Mouse (Mus musculus): ENCODE measurements around the gene Auh. TPM values are rescaled to one million over a fixed set of nuclear protein-coding genes. Genes with fewer than 3 reads are reported as not detected.

Auh gene
- polyA plus RNA-seq, 1 experiment = 47.8 TPM

DNA sequence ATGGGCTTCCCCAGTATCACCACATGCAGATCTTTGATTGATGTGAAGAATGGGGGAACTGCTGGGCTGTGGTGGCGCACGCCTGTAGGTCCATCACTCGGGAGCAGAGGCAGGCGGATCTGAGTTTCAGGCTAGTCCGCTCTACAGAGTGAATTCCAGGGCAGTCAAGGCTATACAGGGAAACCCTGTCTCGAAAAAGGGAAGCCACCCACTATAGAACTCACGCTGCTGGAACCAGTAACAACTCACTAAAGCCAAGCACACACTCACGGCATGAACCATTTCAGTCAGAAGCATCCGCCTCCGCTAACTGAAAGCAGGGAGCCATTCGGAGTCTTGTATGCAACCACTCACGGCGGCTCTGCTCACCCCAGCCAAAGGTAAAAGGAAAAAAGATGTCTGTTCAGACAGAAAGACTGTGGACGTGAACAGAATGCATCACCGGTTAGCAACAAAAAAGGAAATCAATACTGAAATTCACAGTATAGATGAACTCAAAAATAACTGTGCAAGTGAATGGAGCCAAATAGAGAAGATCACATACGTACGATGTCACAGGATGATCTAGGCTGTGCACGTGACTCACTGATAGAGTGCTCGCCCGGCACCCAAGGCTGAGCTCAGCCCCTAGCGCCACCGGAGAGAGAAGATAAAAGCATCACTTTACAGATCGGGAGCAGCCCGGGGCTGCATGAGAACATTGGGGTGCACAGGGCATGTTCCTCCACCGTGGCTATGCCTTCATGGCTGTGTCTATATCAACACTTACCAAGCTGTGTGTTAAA is 53.7 kb downstream of the Auh start:
- WGBS = 87% methylated on average over 25 of the region's 25 CpGs
- Histone ChIP-seq H3K4me3 (ENCODE audit: control insufficient read depth, insufficient read depth, low read length) (no peak overlapping the region), H3K4me1 (replicated peaks; ENCODE audit: control insufficient read depth, insufficient read depth, low read length) (peaks cover 7% of the 10 kb centered on the region), H3K27ac (ENCODE audit: control insufficient read depth, insufficient read depth, low read length) (no peak overlapping the region), H3K27me3 (ENCODE audit: control insufficient read depth, insufficient read depth, low read length) (no peaks in the 10 kb centered on the region), H3K36me3 (ENCODE audit: control insufficient read depth, insufficient read depth, low read length) (no peaks in the 10 kb centered on the region)
- DNase-seq = no peak
- no peak for TF ChIP-seq POLR2A (IDR thresholded peaks at IDR 0.05; ENCODE audit: control insufficient read depth, extremely low read depth, insufficient read depth, low read length, poor library complexity)
- TF ChIP-seq CTCF (IDR thresholded peaks at IDR 0.05; ENCODE audit: borderline replicate concordance, control insufficient read depth, extremely low read depth, insufficient read depth, low read length, poor library complexity) = no peak

DNA sequence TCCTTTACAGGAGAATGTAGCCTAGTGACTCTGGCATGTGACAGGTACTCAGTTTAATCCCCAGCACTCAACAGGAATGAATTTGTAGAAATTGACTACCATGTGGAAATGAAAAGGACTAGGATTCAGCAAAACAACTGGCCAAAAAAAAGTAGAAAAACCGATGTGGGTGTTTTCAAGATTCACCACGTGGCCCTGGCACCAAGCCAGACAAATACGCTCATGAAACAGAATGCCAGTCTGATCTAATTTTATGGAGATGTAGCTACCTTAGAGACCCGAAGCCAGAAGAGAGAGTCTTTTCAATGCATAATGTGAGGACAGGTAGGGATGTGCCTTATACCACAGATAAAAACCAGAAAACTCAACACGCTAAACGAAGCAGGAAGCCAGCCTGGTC is 54.4 kb downstream of the Auh start:
- no peak for DNase-seq
- Histone ChIP-seq H3K4me1 (replicated peaks; ENCODE audit: control insufficient read depth, insufficient read depth, low read length) (peaks cover 7% of the 10 kb centered on the region), H3K36me3 (ENCODE audit: control insufficient read depth, insufficient read depth, low read length) (no peaks in the 10 kb centered on the region), H3K27me3 (ENCODE audit: control insufficient read depth, insufficient read depth, low read length) (no peaks in the 10 kb centered on the region), H3K27ac (ENCODE audit: control insufficient read depth, insufficient read depth, low read length) (no peak overlapping the region), H3K4me3 (ENCODE audit: control insufficient read depth, insufficient read depth, low read length) (no peak overlapping the region)
- 10% methylated on average over 6 of the region's 6 CpGs for whole genome bisulfite sequencing
- TF ChIP-seq POLR2A (IDR thresholded peaks at IDR 0.05; ENCODE audit: control insufficient read depth, extremely low read depth, insufficient read depth, low read length, poor library complexity) (no peak), CTCF (IDR thresholded peaks at IDR 0.05; ENCODE audit: borderline replicate concordance, control insufficient read depth, extremely low read depth, insufficient read depth, low read length, poor library complexity) (no peak)

DNA sequence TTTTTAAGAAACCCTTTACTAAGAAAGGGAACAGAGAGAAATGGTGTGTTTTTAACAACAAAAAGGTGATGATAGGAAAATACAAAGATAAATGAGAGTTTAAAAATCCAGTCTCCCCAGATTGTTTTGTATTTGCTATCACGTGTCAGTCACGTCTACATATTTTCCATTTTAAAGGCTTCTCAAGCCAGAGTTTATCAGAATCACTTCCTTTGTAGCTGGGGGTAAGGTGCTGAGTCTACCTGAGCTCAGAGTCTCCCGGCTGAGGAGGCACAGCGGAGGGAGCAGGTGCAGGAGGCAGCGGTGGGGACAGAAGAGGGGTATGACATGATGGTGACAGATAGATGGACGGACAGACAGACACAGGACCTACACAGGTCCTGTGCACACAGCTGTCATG is 55.1 kb downstream of the Auh start:
- TF ChIP-seq POLR2A (IDR thresholded peaks at IDR 0.05; ENCODE audit: control insufficient read depth, extremely low read depth, insufficient read depth, low read length, poor library complexity) (no peak), CTCF (IDR thresholded peaks at IDR 0.05; ENCODE audit: borderline replicate concordance, control insufficient read depth, extremely low read depth, insufficient read depth, low read length, poor library complexity) (no peak)
- 76% methylated on average over 6 of the region's 6 CpGs for WGBS
- Histone ChIP-seq H3K36me3 (ENCODE audit: control insufficient read depth, insufficient read depth, low read length) (no peaks in the 10 kb centered on the region), H3K4me1 (replicated peaks; ENCODE audit: control insufficient read depth, insufficient read depth, low read length) (peaks cover 7% of the 10 kb centered on the region), H3K27me3 (ENCODE audit: control insufficient read depth, insufficient read depth, low read length) (no peaks in the 10 kb centered on the region), H3K27ac (ENCODE audit: control insufficient read depth, insufficient read depth, low read length) (no peak overlapping the region), H3K4me3 (ENCODE audit: control insufficient read depth, insufficient read depth, low read length) (no peak overlapping the region)
- no peak for DNase-seq

DNA sequence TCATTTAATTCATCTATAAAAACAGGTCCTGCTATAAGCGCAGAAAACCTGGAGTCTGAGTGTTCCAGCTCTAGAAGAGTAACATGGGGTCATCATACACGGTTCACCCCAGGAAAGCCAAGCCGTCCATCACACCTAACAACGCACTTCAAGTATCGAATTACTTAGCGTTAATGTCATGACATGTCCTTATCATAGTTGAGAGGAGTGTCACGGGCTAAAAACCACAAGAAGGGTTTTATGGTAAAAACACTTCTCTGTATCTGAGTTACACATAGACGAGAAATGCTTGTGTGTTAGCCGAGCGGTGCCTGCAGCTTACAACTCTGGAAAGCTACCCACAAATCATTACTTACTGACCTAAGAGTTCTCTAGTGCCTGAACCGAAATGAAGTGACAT is 55.6 kb downstream of the Auh start:
- no peak for TF ChIP-seq POLR2A (IDR thresholded peaks at IDR 0.05; ENCODE audit: control insufficient read depth, extremely low read depth, insufficient read depth, low read length, poor library complexity)
- TF ChIP-seq CTCF (IDR thresholded peaks at IDR 0.05; ENCODE audit: borderline replicate concordance, control insufficient read depth, extremely low read depth, insufficient read depth, low read length, poor library complexity) = no peak
- WGBS = 63% methylated on average over 11 of the region's 11 CpGs
- H3K27me3 ChIP-seq (ENCODE audit: control insufficient read depth, insufficient read depth, low read length) = no peaks in the 10 kb centered on the region
- peaks cover 7% of the 10 kb centered on the region for H3K4me1 ChIP-seq (replicated peaks; ENCODE audit: control insufficient read depth, insufficient read depth, low read length)
- no peak for DNase-seq
- H3K27ac ChIP-seq (ENCODE audit: control insufficient read depth, insufficient read depth, low read length) = no peak overlapping the region
- H3K36me3 ChIP-seq (ENCODE audit: control insufficient read depth, insufficient read depth, low read length) = no peaks in the 10 kb centered on the region
- no peak overlapping the region for H3K4me3 ChIP-seq (ENCODE audit: control insufficient read depth, insufficient read depth, low read length)

DNA sequence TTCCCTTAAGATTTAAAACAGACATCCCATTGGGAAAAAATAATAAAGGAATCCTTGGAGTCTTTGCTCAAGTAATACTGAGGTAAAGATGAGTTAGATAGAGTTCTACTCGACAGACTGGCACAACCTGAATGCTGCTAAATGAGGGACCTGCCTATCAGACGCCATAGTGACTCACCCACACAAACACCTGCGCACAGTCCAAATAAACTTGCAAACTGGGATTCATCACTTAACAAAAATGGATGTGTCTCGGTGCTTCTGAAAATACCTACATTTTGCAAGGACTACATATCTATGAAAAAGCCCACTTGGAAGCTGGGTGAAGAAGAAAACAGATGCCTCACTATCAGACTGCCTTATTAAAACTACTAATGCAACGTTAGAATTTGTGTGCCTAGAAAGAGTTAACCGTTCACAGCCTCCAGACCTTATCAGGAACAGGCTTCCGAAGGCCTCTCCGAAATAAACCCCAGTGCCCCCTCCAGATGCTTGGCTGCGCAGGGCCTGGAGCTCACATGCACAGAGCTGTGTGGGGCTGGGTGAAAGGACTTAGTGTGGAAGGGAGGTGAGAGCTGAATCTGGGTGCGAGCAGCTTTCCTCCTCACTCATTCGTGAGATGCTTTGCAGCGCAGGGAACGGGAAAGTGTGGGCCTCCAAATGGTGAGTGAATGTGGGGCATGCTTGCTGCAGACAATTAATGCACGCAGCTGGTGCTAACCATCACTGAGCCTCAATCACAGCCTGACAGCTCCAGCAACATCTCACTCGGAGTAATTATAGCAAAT is 63.3 kb downstream of the Auh start:
- Histone ChIP-seq H3K4me1 (replicated peaks; ENCODE audit: control insufficient read depth, insufficient read depth, low read length) (no peaks in the 10 kb centered on the region), H3K36me3 (ENCODE audit: control insufficient read depth, insufficient read depth, low read length) (0 out of 2 replicates have a peak, but pooled peaks cover 4% of the 10 kb centered on the region), H3K4me3 (ENCODE audit: control insufficient read depth, insufficient read depth, low read length) (no peak overlapping the region), H3K27ac (ENCODE audit: control insufficient read depth, insufficient read depth, low read length) (no peak overlapping the region), H3K27me3 (ENCODE audit: control insufficient read depth, insufficient read depth, low read length) (no peaks in the 10 kb centered on the region)
- 94% methylated on average over 15 of the region's 15 CpGs for WGBS
- TF ChIP-seq POLR2A (IDR thresholded peaks at IDR 0.05; ENCODE audit: control insufficient read depth, extremely low read depth, insufficient read depth, low read length, poor library complexity) (no peak), CTCF (IDR thresholded peaks at IDR 0.05; ENCODE audit: borderline replicate concordance, control insufficient read depth, extremely low read depth, insufficient read depth, low read length, poor library complexity) (no peak)
- no peak for DNase-seq

DNA sequence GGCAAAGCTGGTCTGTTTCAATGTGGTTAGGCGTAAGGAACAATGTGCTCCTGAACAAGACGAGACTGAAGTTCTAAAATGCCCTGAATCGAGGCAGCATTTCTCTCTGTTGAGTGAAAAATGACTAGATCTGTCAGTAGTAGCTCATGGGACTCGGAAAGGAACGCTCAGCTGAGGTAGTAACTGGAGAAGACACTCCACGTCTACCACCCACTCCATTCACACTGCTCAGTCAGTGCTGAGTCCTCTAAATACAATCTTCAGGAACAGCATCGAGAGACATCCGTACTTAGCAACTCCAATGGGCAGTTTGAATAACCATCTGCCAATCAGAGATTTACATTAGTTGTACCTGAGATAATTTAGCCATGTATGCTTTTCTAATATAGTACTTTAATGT is 66.0 kb downstream of the Auh start:
- 0 out of 2 replicates have a peak, but pooled peaks cover 4% of the 10 kb centered on the region for H3K36me3 ChIP-seq (ENCODE audit: control insufficient read depth, insufficient read depth, low read length)
- DNase-seq = no peak
- 94% methylated on average over 8 of the region's 8 CpGs for WGBS
- H3K4me1 ChIP-seq (replicated peaks; ENCODE audit: control insufficient read depth, insufficient read depth, low read length) = no peaks in the 10 kb centered on the region
- no peak overlapping the region for H3K4me3 ChIP-seq (ENCODE audit: control insufficient read depth, insufficient read depth, low read length)
- H3K27ac ChIP-seq (ENCODE audit: control insufficient read depth, insufficient read depth, low read length) = no peak overlapping the region
- TF ChIP-seq POLR2A (IDR thresholded peaks at IDR 0.05; ENCODE audit: control insufficient read depth, extremely low read depth, insufficient read depth, low read length, poor library complexity) (no peak), CTCF (IDR thresholded peaks at IDR 0.05; ENCODE audit: borderline replicate concordance, control insufficient read depth, extremely low read depth, insufficient read depth, low read length, poor library complexity) (no peak)
- H3K27me3 ChIP-seq (ENCODE audit: control insufficient read depth, insufficient read depth, low read length) = no peaks in the 10 kb centered on the region

All from thymus, adult 2 months (tissue).